Mouse (Mus musculus) hindbrain, embryonic 12.5 days (tissue): Measurements from ENCODE around the gene Hinfp. TPM values are rescaled to one million over a fixed set of nuclear protein-coding genes. Genes with fewer than 3 reads are reported as not detected.
"Not testable (repeated sequence)": the region's sequence is repeated elsewhere in the genome, so short reads cannot be mapped to it uniquely, and the experiment has no call there.

Experiments used
- ATAC-seq: fragments of 200-750 bp; cut with Nextera tagmentation; 2 replicates; pipeline ENCODE4 v1.8.0; 2017; ENCODE audit warnings: moderate TSS enrichment; ENCODE audit not compliant: low FRiP score
- H3K27ac ChIP-seq: fragments of 300-500 bp; sonication (generic); 2 replicates; pipeline ENCODE4 v1.5.1; 2016; ENCODE audit warnings: mild to moderate bottlenecking
- H3K27me3 ChIP-seq: fragments of 300-500 bp; sonication (generic); 2 replicates; pipeline ENCODE4 v1.6.1; 2016; ENCODE audit warnings: mild to moderate bottlenecking
- H3K36me3 ChIP-seq: fragments of 300-500 bp; sonication (generic); 2 replicates; pipeline ENCODE4 v1.6.1; 2016; ENCODE audit warnings: mild to moderate bottlenecking
- H3K4me1 ChIP-seq: fragments of 300-500 bp; sonication (generic); 2 replicates; pipeline ENCODE4 v1.6.1; 2016
- H3K4me2 ChIP-seq: fragments of 300-500 bp; sonication (generic); replicated peaks from 2 replicates; pipeline ENCODE4 v1.6.1; 2016; ENCODE audit warnings: mild to moderate bottlenecking
- H3K4me3 ChIP-seq: fragments of 300-500 bp; sonication (generic); 2 replicates; pipeline ENCODE4 v1.5.1; 2016; ENCODE audit warnings: mild to moderate bottlenecking
- H3K9ac ChIP-seq: fragments of 300-500 bp; sonication (generic); 2 replicates; pipeline ENCODE4 v1.6.1; 2016; ENCODE audit warnings: mild to moderate bottlenecking, moderate library complexity
- H3K9me3 ChIP-seq: fragments of 300-500 bp; sonication (generic); replicated peaks from 2 replicates; pipeline ENCODE4 v1.6.1; 2016; ENCODE audit warnings: mild to moderate bottlenecking
- WGBS: fragments of 180-500 bp; shearing (Covaris S2); methylation state at CpG from one replicate; pipeline ENCODE4 v1.1.7; 2016; 5-methylcytosine and 5-hydroxymethylcytosine counted together
- polyA plus RNA-seq: library from polyadenylated mRNA; unstranded; fragments of >200 nt; fragmentation: Nextera tagmentation; extraction: Ambion mirVana; gene quantifications from 2 replicates; pipeline ENCODE4 v1.2.1, GENCODE M21; 2016

Hinfp gene
- polyA plus RNA-seq, 1 experiment from 2014 or later = 28.9 TPM

DNA sequence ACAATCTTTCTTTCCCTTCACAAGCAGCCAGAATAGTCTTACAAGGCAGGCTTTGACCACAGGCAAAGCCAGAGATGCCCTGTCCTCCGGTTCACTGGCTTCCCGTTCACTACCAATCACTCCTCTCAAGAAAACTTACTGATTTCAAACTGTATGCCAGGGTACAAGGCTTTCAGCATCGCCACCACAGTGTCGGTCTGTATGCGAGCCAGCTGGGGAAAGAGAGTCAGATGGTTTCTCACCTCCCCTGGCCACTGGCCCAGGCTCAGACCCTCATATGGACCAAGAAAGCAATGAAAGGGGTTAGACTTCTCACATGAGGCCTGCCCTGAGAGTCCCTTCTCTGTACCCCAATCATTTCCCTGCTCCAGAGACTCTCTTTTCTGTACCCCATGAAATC, 36.0 kb upstream of the Hinfp start:
- peaks cover 31% of the 10 kb centered on the region for H3K36me3 ChIP-seq
- no peak overlapping the region for H3K4me3 ChIP-seq
- WGBS = 91% methylated on average over 5 of the region's 5 CpGs

DNA sequence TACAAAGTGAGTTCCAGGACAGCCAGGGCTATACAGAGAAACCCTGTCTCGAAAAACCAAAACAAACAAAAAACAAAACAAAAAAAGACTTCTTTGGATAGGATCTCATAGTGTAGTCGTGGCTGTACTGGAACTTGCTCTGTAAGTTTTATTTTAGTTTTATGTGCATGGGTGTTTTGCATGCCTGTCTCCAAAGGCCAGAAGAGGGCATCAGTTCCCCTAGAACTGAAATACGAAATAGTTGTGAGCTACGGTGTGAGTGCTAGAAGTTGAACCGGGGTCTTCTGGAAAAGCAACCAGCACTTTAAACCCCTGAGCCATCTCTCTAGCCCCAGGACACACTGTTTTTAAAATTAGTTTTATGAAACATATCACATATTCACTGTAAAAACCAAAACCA, 33.1 kb upstream of the Hinfp start:
- Histone ChIP-seq H3K4me3 (no peak overlapping the region), H3K4me2 (no peak overlapping the region), H3K36me3 (peaks cover 30% of the 10 kb centered on the region), H3K27me3 (no peaks in the 10 kb centered on the region), H3K4me1 (peaks cover 26% of the 10 kb centered on the region), H3K9ac (no peak overlapping the region), H3K27ac (no peak overlapping the region), H3K9me3 (no peaks in the 10 kb centered on the region)
- ATAC-seq = no peak
- 84% methylated on average over 5 of the region's 5 CpGs for WGBS

More for the DNA sequence above, 36.0 kb upstream of the Hinfp start:
- H3K27me3 ChIP-seq = no peaks in the 10 kb centered on the region
- no peak overlapping the region for H3K9ac ChIP-seq
- H3K9me3 ChIP-seq = no peaks in the 10 kb centered on the region
- H3K4me2 ChIP-seq = no peak overlapping the region
- no peak overlapping the region for H3K27ac ChIP-seq
- no peak for ATAC-seq
- H3K4me1 ChIP-seq = peaks cover 28% of the 10 kb centered on the region

DNA sequence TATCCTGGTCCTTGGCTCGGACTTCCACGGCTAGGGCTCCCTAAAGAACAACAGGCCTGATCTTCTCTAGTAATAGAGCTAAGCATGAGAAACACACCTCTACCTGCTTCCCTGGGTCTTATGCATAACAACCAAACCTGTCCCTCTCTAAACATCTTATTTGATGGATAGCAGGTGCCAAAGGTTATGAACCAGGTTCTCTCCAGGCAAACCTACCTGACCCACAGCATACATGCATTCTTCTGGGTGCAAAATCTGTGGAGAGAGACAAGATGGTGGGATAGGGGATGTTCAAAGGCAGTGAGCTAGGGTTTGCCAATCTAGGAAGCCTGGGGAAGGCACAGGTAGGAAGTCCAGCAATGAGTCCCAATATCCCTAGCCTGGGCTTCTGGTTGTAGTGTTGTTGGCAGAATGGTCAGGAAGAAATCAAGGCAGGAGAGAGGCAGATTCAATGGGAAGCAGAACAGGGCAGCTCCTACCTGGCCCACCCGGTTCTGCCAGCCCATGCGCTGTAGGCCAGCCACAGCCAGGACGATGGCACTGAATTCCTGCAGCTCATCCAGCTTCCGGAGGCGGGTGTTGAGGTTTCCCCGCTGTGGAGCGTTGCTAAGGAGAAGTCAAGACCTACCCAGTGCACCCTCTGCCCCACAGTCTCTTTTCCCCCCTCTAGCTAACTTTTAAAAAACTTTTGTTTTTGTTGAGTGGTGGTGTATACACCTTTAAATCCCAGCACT, 32.1 kb upstream of the Hinfp start:
- H3K9me3 ChIP-seq = no peaks in the 10 kb centered on the region
- no peaks in the 10 kb centered on the region for H3K27me3 ChIP-seq
- peak overlapping the region; percentile 71; the same call in 1 of the 2 replicates for H3K4me3 ChIP-seq
- 67% methylated on average over 9 of the region's 9 CpGs for WGBS
- peaks cover 40% of the 10 kb centered on the region for H3K36me3 ChIP-seq
- ATAC-seq = no peak
- peaks cover 18% of the 10 kb centered on the region for H3K4me1 ChIP-seq
- H3K4me2 ChIP-seq = peak overlapping the region; percentile 80
- peak overlapping the region; percentile 40; the same call in 1 of the 2 replicates for H3K27ac ChIP-seq
- no peak overlapping the region for H3K9ac ChIP-seq

DNA sequence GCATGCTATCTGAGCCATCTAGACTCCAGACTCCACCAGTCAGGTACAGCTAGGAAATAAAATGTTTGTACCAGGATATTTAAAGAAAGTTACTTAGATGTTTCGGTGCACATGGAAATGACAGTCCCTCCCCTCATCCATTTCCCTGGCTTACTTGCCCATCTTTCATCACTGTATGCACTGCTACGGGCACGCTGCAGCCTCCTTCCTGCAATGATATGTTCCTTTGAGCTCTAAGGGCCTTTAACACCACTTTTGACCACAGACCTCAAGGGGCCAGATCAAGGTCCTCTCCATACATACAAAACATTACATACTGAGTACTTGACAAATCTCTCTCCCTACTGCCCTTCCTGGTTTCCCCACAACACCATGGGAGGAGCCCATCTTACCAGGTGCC, 31.5 kb upstream of the Hinfp start:
- Histone ChIP-seq H3K4me3 (peak overlapping the region; percentile 71), H3K27ac (peak overlapping the region; percentile 44; the same call in 1 of the 2 replicates), H3K9ac (peak overlapping the region; percentile 56; the same call in 1 of the 2 replicates), H3K36me3 (peaks cover 45% of the 10 kb centered on the region), H3K4me1 (peaks cover 17% of the 10 kb centered on the region), H3K4me2 (peak overlapping the region; percentile 80), H3K9me3 (no peaks in the 10 kb centered on the region), H3K27me3 (no peaks in the 10 kb centered on the region)
- ATAC-seq = no peak
- 76% methylated on average over 3 of the region's 3 CpGs for WGBS

DNA sequence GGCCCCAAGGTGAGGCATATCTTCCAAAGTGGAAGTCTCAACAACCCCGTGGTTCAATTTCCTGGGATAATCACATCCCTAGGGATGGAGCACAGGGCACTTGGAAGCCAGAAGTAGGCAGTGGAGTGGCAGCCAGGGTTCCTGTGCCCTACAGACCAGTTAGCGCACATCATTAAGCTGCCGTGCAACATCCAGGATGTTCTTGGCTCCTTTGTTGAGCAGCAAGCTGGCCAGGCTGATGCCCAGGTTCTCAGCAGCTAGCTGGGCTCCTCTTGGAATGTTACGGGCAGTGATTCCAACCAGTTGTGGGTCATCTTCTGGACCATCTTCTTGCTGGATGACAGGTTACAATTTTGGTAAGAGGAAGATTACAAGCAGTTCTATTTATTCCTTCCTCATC, 31.0 kb upstream of the Hinfp start:
- ATAC-seq, H3K9me3 ChIP-seq, H3K27ac ChIP-seq, H3K27me3 ChIP-seq: not testable (repeated sequence)
- Histone ChIP-seq H3K36me3 (peaks cover 49% of the 10 kb centered on the region), H3K4me1 (peaks cover 17% of the 10 kb centered on the region), H3K9ac (peak overlapping the region; percentile 56; the same call in 1 of the 2 replicates), H3K4me2 (peak overlapping the region; percentile 80), H3K4me3 (peak overlapping the region; percentile 71)
- WGBS = 30% methylated on average over 4 of the region's 4 CpGs

DNA sequence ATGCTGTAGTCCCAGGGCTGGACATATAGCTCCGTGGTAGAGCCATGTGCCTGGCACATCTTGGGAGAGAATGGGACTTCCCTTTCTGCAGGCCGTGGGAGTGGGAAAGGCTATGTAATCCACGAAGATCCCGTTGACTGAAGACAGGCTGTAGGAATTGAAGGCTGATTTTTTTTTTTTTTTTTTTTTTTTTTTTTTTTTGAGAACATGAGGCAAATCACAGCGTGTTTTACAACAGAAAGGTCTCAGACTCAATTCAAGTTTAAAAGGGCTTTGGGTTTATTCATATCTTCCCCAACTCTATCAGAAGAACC, 30.6 kb upstream of the Hinfp start:
- 3% methylated on average over 5 of the region's 5 CpGs for WGBS
- H3K36me3 ChIP-seq = peaks cover 50% of the 10 kb centered on the region
- ATAC-seq = no peak

DNA sequence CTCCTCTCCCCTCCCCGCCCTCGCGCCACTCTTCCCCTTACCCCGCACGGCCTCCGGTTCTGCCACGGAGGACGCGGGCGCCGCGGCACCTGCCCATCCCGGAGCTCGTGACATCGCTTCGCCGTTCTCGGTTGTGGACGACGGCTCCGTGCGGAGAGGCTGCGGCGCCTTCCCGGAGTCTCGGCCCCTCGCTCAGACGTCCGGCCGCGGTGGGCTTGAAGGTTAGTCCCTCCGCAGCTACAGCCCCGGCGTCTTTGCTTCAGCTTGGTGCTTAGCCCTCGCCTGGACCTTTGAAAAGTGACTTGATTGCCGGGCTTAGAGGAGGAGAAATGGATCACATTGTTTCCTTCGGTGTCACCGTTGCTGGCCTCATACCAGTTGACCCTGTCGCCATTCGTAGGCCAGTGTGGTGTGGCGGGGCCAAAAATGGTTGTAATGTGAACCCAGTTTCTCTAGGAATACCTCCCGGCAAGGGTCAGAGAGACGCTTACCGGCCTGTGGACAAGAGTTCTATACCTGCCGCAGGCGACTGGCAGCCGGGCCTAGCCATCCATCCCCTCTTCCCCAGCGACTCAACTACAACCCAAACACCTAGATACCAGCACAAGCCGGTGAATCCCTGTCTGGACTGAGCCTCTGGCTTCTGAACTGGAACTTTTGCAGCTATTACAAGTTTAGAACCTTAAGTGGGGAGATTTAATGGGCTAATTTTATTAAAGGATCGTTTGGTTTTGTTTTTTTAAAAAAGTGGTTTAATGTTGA, 30.0 kb upstream of the Hinfp start:
- Histone ChIP-seq H3K4me2 (peak overlapping the region; percentile 80), H3K4me1 (peaks cover 17% of the 10 kb centered on the region), H3K4me3 (peak overlapping the region; percentile 71), H3K9ac (peak overlapping the region; percentile 97), H3K36me3 (peaks cover 53% of the 10 kb centered on the region), H3K9me3 (no peaks in the 10 kb centered on the region), H3K27me3 (no peaks in the 10 kb centered on the region), H3K27ac (peak overlapping the region; percentile 95)
- no peak; the same call in 1 of the 2 replicates for ATAC-seq
- under 1% methylated on average over 50 of the region's 50 CpGs for WGBS

More for the DNA sequence above, 30.6 kb upstream of the Hinfp start:
- Histone ChIP-seq H3K9ac (peak overlapping the region; percentile 97), H3K27me3 (no peaks in the 10 kb centered on the region), H3K4me2 (peak overlapping the region; percentile 80), H3K27ac (peak overlapping the region; percentile 95; the same call in 1 of the 2 replicates), H3K4me3 (peak overlapping the region; percentile 71), H3K4me1 (peaks cover 17% of the 10 kb centered on the region), H3K9me3 (no peaks in the 10 kb centered on the region)

DNA sequence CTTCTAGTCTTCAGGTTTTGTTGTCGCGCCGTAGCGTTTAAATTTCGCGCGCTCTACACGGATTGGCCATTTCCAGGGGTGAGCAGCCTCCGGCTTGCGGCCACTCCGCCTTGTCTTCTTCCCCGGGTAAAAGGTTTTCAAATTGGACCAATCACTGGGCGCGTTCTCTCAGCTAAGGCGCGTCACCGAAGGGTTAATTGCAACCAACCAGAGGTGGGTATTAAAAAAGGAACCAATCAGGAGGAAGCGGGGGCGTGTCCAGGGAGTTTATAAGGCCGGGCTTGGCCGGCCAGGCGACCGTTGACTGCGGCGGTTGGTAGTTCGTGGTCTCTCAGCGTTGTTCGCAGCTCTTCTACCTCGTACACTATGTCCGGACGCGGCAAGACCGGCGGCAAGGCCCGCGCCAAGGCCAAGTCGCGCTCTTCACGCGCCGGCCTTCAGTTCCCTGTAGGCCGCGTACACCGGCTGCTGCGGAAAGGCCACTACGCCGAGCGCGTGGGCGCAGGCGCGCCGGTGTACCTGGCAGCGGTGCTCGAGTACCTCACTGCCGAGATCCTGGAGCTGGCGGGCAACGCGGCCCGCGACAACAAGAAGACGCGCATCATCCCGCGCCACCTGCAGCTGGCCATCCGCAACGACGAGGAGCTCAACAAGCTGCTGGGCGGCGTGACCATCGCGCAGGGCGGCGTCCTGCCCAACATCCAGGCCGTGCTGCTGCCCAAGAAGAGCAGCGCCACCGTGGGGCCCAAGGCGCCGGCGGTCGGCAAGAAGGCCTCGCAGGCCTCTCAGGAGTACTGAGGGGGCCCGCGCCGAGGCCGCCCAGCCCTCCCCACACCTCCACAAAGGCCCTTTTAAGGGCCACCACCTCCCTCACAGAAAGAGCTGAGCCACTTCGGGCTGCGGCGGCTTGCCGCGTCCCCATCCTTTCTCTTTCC, 29.2 kb upstream of the Hinfp start, which contains the start of gene H2afx:
H2afx (plus strand) TSS at position 299 of the 935 bp plus-strand sequence.
- H3K4me3 ChIP-seq = peak within 1 kb of the TSS; percentile 71
- peak; percentile 97 for ATAC-seq
- WGBS = under 1% methylated on average over 88 of the region's 91 CpGs
- H3K27ac ChIP-seq = peak within 1 kb of the TSS; percentile 95
- H3K9me3 ChIP-seq = no peaks in the 10 kb centered on the region
- peak within 1 kb of the TSS; percentile 80 for H3K4me2 ChIP-seq
- H3K36me3 ChIP-seq = peaks cover 54% of the 10 kb centered on the region
- peak within 1 kb of the TSS; percentile 97 for H3K9ac ChIP-seq
- H3K27me3 ChIP-seq = no peaks in the 10 kb centered on the region
- peaks cover 17% of the 10 kb centered on the region for H3K4me1 ChIP-seq

DNA sequence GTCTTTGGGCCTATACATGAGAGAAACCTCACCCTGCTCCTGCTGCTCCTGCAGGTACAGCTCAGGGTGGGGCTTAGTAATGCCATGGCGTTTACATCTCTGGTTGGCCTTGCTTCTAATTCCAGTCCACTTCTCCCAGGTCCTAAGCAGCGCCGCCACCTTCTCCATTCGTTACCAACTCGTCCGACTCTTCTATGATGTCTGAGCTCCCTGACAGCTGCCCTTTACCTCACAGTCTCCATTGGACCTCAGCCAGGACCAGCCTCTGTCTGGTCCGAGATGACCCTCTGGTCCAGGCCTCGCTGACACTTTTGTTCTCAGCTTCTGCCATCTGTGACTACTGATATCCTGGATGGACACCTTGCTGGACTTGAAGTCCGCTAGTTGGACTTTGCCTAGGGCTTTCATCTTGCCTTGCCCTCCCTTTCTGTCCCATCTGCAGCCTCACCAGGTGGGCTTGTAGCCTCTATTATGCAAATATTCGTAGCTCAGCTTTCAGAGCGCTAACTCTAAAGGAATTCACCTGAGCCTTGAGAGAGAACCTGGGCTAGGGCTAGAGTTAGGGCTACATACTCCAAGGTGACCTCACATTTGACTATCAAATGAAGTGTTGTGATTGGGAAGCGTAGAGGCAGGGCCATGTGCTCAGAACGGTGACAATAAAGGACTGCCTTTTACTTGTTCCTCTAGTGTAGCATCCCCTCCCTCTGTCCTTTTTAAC, 27.6 kb upstream of the Hinfp start:
- WGBS = 96% methylated on average over 13 of the region's 13 CpGs
- no peak overlapping the region for H3K4me2 ChIP-seq
- H3K4me3 ChIP-seq = no peak overlapping the region
- no peak overlapping the region for H3K9ac ChIP-seq
- peaks cover 48% of the 10 kb centered on the region for H3K36me3 ChIP-seq
- H3K9me3 ChIP-seq = no peaks in the 10 kb centered on the region
- no peak overlapping the region for H3K27ac ChIP-seq
- ATAC-seq = no peak
- H3K4me1 ChIP-seq = peaks cover 20% of the 10 kb centered on the region
- no peaks in the 10 kb centered on the region for H3K27me3 ChIP-seq

DNA sequence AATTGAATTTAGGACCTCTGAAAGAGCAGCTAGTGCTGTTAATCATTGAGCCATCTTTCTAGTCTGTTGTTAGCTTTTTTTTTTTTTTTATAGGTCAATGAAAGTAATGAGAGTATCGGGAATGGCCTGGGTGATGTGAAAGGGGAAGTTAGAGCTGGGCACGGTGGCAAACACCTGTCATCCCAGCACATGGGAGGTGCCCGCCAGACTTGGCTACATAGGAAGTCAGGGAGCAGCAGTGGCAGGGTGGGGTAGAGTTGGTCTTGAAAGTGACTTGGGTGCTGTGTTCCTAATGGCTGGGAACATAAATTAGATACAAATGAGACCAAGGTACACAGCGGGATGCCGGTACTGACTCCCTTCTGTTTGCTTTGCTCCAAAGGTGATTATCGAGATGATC, 25.3 kb upstream of the Hinfp start:
- H3K9me3 ChIP-seq = no peaks in the 10 kb centered on the region
- WGBS = 94% methylated on average over 6 of the region's 6 CpGs
- H3K27ac ChIP-seq = no peak overlapping the region
- peaks cover 34% of the 10 kb centered on the region for H3K36me3 ChIP-seq
- H3K4me3 ChIP-seq = no peak overlapping the region
- no peak overlapping the region for H3K9ac ChIP-seq
- H3K4me2 ChIP-seq = no peak overlapping the region
- ATAC-seq = no peak
- no peaks in the 10 kb centered on the region for H3K27me3 ChIP-seq
- peaks cover 13% of the 10 kb centered on the region for H3K4me1 ChIP-seq

DNA sequence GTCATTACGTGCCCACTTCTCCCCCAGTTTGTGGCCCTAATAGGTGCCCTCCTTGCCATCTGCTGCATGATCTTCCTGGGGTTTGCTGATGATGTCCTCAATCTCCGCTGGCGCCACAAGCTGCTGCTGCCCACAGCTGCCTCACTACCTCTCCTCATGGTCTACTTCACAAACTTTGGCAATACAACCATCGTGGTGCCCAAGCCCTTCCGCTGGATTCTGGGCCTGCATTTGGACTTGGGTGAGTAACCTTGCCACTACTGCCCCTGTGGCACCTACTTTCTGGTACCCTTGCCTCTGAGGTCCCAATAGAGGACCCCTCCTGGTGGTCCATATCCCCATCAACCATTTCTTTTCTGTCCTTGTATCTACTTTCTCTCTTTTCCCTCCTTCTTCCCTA, 22.5 kb upstream of the Hinfp start:
- peak overlapping the region; percentile 77 for H3K4me2 ChIP-seq
- peak overlapping the region; percentile 74 for H3K9ac ChIP-seq
- no peaks in the 10 kb centered on the region for H3K27me3 ChIP-seq
- H3K4me1 ChIP-seq = peaks cover 15% of the 10 kb centered on the region
- no peaks in the 10 kb centered on the region for H3K9me3 ChIP-seq
- no peak for ATAC-seq
- peaks cover 24% of the 10 kb centered on the region for H3K36me3 ChIP-seq
- H3K4me3 ChIP-seq = peak overlapping the region; percentile 53
- no peak overlapping the region for H3K27ac ChIP-seq
- WGBS = 86% methylated on average over 5 of the region's 5 CpGs
